Mouse (Mus musculus) effector memory CD4-positive, alpha-beta T cell, adult 5 months (primary cell): ENCODE data around the gene Ugt8a. TPM values are rescaled to one million over a fixed set of nuclear protein-coding genes. Genes with fewer than 3 reads are reported as not detected.

ENCODE experiments used
- polyA plus RNA-seq: library from polyadenylated mRNA; unstranded; fragments of 100-300 nt; shearing (Covaris generic); gene quantifications from one replicate; pipeline ENCODE4 v1.2.1, GENCODE M21; 2017

Ugt8a gene
- 0.16 TPM for polyA plus RNA-seq

GRCm38 (mm10) chr3:125938092-125938755 is at the start of gene Ugt8a:
Gene Ugt8a, minus strand, starts transcription at chr3:125938619.

